Mouse (Mus musculus): ENCODE data around the gene Rras.

Rras gene

DNA sequence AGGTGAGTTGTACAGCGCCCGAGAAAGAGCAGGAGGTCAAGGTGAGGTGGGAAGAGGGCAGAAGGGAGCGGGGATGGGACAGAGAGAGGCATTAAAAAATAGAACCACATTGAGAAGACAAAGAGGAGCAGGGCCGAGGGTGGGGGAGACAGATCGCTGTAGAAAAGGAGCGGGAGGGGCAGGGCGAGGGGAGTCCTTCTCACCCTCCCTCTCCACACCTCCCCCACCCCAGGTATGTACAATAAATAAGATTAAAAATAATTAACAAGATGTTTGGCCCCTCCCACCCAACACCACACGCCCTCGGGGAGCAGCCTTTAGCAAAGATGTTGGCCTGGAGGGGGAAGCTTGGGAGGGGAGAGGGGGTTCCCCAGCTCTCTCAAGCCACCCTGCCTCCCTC is 10.0 kb downstream of the Rras start:
- DNase-seq: no peak

DNA sequence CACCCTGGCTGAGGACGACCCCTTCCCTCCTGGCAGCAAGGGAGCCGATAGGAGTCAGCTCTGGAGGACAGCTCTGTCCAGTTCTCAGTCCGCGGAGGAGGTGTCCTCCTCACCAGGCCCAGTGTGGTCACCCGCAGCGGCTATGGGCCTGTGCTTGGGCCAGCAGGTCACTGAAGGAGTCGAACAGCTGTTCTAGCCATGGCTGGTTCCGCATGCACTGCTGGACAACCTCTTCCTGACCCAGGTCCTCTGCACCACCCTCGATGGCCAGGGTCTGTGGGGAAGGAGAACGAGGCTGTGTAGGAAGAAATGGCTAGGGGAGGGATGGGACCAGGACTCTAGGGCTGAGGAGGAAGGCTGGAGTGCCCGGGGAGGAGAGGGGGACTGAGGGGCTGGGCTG is 10.6 kb downstream of the Rras start:
- no peak for DNase-seq

DNA sequence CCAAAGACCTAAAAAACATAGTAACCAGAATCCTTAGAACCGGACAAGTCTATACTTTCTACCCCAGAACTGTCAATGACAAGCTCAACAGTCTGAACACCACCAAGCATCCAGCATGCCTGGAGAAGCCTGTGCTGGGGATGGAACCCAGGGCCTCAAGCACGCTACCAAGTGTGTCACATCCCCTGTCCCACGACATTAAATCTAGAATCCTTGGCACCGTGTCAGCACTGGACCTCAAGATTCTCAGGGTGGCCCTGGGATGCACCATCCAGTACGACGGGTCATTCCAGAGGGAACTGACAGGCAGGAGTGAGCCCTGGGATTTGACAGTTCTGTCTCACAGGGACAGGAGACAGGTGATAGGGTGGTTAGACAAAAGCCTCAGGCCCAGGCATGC is 12.2 kb downstream of the Rras start:
- no peak for DNase-seq

DNA sequence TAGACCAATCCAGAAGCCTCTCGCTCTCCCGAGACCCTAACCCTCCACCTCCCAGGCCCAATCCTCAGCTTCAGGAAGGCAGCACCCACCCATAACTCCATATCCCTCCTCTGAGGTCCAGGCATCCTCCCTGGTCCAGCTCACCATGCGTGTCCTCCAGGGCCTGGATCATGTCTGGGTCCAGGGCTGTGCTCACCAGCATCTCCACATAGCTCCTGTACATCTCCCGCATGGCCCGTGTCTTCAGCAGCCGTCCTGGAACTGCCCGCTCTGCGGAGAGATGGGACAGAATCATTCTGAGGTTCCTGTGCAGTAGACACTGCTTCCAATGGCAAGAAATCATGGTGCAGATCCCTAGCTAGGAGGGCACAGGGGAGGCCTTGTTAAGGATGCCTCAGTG is 13.1 kb downstream of the Rras start:
- DNase-seq: no peak

DNA sequence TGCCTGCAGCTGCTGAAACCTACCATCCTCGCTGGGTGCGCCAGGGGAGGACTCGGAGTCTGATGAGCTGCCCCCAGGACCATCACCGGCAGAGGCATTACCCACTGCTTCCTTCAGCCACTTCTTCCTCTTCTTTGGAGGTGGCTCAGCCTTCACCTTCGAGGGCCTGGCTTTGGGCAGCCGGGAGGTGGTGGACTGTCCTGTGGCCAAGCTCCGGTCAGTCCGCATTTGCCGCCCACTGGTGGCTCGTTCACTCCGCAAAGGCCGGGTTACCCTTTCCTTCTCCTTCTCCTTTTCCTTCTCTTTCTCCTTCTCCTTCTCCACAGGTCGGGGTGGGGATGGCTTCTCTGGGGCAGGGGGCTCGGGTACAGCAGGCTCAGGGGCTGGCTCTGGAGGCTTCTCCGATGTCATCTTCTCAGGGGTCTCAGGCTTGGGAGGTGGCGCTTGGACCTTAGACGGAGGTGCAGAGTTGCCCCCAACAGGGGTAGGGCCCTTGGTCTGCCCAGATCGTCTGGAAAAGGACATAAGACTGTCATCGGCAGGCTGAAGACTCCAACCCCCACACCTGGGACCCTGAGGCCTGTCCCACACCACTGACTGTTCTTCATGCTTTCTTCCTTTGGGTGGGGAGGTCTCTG is 16.1 kb downstream of the Rras start:
- no peak for DNase-seq

DNA sequence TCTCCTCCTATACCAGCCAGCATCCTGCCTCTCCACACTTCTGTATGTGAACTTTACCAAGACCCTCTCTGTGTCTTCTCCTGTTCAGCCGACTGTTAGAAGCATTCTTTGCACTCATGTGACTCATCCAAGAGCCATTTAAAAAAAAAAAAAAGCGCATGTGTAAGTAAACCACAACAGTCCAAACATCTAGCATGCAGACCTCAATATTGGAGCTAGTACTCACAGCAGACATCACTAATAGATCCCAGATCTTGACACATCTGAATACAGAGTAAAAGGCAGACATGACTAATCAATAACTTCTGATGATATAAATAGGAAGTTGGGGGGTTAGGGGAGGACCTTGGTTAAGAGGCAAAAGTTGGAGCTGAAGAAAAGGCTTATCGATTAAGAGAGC is 17.9 kb downstream of the Rras start:
- no peak for DNase-seq

DNA sequence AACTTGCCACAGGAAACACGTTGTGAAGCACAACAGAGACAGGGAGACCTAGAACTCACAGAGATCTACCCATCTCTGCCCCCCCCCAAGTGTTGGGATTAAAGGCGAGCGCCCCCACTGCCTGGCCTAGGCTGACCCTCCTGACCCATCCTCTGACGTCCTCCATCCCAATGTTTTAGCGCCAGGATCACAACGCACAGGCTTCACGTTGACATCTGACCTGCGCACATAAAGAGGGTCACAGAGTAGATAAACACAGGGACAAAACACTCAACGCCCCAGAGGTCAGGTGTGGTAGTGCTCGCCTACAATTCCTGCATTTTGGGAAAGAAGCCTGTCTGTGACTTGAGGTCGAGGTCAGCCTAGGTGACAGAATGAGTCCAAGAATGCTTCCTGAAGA is 18.9 kb downstream of the Rras start:
- DNase-seq: no peak

DNA sequence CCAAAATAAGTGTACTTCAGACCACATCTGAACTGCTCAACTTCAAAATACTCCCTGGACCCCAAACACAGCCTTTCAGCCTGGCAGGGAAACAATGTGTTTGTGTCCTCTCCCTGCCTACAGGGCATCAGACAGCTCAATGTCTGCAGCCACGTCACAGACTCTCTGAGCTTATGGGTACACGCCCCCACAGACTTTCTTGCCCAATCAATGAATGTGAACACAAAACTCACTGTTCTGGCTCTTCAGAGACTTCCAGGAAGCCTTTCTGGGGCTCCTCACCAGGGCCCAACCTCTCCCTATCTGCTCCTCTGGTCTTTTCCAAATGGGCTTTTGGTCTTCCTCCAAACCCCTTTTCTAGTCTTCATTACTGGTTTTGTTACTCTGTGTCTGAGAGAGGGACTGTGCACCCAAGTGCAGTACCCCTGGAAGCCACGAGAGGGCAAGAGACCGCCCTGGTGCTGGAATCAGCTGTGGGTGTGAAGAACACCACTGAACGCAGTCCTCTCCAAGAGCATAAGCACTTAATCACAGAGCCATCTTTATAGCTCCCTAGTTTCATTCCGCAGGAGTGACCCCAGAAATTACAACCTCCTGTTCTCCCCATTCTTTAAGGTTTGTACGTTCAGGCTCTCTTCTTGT is 20.1 kb downstream of the Rras start:
- DNase-seq: peak; percentile 56 to 60

DNA sequence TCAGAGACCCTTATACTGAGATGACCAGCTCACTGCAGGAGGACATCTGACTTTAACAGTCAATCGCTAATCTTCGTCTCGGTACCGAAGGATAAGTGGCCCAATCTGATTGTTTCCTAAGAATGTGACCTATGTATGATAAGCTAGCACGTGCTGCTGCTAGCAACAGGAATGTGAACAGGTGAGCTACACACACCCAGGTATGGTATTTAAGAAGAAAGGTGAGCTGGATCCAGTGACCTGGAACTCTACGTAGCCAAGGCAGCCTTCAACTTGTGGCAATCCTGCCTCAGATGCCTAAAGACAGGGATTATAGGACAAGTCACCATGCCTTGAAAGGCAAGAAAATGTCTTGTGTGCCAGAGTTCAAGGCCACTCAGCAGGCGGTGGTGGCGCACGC is 20.6 kb downstream of the Rras start:
- no peak for DNase-seq

DNA sequence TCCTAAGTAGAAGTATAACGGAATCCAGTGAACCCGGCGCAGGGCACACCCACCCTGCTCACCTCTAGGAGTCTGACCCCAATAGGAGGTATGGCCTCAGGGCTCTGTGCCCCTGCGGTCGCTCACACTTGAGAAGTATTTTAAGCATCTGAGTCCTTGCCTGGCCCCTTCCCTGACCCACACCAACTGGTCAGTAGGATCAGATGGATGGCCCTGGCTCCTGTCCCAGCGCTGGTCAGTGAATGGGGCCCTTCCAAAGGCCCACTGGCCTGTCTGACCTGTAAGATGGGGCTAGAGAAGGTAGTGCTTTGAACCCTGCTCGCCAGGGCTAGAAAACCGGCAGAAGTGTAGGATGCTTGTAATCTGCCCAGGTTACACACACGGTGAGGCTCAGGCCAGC is 23.1 kb downstream of the Rras start:
- no peak for DNase-seq

DNA sequence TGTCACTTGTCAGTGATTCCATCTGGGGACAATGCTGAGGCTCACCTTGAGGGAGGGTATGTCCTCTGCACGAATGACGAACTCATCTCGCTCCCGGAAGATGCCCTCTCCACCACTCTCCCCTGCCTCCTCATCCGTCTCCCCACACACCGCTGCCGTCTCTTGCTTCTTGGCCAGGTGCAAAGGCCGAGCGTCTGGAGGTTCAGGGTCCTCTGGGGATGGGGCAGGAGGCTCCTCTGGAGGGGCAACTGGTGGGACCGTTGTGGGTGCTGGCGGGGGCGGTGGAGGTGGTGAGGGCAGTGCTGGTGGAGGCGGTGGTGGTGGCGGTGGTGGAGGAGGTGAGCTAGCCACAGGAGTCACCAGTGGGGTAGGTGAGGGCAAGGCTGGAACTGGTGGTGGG is 25.5 kb downstream of the Rras start:
- DNase-seq: no peak

DNA sequence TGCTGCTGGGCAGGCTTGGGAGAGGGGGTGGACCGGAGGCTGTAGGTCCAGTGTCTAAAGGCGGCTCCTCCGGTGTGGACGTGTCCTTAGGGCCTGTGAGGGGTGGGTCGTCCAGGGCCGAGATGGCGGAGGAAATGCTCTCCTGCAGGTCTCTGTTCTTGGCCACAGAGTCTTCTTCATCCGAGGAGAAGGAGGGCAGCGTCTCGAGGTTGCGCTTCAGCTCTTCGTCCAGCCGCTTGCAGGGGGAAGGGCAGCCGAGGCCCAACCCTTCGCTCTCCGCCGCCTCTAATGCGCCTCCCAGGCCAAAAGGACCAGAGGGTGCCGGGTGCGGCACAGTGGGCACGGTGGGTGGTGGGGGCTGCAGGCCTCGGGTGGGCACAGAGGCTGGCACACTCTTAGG is 28.0 kb downstream of the Rras start:
- DNase-seq: no peak

DNA sequence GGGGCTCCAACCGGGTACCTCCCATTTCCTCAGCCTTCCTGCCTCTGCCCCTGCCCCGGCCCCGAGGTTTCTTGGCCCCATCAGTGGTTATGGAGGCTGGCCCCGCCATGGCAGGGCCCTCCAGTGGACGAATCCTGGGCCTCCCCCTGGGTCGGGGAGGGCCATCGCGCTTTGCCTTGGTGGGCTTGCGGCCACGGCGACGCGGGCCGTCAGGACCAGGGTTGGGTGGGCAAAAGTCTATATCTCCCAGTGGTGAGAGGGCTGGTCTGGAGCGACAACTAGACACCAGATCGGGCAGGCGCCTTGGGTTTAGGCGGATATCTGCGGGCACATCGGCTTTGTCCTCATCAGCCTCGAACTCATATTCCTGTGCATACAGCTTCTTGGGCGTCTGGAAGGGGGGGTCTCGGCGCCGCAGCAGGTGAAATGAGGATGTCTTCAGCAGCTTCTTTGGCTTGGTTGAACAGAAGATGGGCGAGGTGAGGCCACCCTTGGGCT is 29.1 kb downstream of the Rras start:
- DNase-seq: no peak

DNA sequence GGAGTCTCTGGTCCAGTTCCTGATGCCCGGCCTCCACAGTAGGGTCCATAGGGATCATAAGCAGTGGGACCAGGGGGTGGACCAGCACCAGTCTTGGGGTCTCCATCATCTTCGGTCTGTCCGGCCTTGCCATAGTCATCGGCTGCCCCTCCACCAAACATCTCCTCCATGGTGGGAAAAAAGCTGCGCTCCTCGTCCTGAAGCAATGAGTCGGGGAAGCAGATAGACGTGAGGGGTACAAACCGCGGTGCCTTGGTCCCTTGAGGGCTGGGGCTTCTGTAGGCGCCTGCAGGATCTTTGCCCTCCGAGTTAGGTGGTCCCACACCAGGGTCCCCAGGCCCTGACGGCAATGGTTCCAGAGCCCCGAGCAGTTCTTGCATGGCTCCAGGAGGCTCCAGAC is 29.7 kb downstream of the Rras start:
- DNase-seq: no peak

DNA sequence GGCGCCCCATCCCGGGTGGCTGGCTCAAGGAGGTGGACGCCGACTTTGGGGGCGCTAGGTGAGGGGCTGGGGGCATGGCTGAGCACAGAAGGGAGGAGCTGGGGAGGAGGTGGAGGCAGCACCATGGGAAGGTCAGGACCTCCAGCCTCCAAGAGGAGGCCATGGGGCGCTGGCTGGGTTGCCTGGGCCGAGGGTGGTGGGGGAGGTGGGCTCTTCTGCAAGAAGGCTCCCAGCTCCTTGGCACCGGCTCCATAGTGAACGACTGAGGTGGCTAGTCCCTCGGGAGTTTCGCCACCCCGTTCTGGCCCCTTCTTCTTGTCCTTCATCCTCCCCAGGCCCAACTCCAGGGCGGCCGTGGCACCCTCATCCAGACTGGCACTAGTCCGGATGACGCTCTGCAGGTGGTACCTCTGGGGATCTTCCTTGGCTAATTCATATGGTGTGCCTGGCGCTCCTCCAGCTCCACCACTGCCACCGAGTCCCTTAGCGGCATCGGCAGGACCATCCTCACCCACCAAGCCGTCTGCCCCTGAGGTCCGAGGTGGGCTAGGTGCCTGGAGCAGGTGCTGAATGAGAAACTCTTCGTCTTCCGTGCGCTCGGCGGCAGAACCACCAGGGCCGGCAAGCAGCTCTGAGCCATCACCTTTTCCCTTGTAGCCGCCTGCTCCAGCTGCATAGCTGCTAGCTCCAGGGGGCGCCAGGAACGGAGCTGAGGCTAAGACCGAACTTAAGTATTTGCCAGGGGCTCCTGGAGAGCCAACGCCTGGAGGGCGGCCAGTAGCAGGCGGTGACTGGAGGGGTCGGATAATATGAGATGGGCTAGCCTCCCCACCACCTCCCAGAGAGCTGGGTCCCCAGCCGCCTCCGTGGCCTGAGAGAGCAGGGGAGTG is 30.5 kb downstream of the Rras start:
- DNase-seq: no peak

DNA sequence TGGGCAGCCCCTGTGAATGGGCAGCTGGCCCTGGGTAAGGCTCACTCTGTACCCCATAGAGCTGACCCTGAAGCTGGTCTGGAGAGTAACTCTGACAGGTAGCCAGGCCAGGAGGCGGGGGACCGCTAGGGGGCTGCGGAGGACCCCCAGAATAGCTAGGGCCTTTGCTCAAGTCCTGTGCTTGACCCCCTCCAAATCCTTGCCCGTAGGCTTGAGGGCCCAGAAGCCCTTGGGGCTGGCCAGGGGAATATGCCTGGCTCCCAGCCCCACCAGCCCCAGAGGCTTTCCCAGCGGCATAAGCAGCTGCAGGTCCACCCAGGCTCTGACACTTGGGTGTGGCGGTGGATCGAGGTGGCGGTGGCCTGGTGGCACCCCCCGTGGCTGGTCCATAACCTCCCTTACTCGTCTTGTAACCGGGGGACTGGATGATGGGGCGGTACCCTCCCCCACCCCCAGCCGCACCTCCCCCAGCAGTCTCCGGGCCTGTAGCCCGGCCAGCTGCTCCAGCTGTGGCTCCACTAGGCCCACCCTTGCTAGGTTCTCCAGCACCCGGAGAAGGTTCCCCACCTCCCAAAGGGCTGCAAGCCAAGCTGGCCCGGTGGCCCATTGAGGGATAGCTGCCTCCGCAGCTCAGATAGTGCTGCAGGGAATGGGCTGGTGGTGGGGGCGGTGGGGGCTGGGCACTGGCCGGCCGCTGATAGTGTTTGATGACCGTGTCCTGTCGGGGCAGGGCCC is 31.3 kb downstream of the Rras start:
- no peak for DNase-seq

DNA sequence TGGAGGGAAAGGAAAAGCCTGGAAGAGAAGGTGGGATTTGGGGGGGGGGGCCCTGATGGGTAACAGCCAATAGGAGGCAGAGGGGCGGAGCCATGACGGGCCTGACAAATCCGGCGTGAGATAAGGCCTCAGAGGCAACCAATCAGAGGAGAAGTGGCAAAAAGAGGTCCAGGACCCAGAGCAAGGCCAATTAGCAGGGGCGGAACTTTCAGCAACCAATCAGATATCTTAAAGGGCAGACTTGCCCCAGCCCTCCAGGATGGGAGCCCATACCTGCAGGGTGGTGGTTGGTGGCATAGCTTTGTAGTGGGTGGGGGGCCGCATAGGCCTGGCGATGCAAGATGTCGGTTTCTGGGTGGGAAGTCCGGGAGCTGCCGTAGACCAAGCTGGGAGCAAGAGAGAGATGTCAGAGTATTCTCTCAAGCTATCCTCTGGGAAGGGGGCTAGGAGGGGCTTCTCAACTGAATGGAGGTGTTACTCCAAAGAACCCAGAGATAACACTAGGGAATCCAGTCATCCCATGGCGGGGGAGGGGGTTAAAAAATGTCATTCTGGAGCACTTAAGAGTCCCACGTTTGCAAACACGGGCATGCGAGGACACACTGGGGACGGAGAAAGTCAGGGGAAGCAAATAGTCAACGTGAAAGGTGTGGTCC is 33.3 kb downstream of the Rras start:
- peak; percentile 60 to 72 for DNase-seq

DNA sequence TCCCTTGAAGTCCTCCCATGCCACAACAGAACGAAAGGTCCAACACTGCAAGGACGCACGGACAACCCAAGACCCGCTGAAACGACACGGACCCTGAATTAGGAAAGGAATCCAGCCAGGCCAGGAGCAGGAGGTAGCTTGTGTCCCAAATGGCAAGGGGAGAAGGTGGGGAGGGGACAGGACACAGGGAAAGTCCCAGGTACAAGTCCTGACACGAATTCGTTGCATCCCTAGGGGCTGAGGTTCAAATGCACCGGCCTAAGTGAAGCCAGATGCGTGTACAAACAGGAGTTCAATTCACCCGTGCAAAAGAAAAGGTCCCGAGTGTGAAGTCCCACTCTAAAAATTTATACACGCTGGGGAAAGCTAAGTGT is 33.8 kb downstream of the Rras start:
- DNase-seq: no peak

DNA sequence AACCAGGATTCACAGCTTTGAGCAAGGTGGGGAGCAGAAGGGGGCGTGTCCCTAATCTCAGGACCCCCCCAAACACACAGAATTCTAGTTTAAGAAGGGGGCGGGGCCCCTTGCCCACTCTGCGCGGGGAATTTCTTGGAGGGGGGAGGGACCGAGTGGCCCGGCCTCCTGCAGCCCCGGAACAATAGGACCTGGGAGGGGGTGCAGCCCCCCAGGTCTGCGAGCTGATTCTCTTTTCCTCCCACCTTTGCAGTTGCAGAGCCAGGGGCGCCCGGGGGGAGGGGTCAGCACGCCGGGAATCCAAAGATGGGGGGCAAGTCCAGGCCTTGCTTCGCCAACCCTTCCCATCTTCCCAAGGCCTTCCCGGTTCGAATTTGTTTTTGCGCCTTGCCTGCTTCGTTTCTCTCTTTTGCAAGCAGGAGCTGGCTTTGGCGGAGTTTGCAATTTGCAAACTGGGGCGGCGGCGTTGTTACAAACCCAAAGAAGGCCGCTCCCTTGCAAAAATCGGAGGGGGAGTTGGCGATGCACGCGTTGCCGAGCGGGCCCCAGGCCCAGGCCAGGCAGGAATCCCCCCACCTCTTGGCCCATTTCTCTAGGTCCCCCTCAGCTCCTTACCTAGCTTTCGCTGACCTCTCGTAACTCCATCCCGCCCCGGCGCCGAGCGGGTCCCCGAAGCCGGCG is 34.6 kb downstream of the Rras start:
- DNase-seq: peak; percentile 40 to 45

DNA sequence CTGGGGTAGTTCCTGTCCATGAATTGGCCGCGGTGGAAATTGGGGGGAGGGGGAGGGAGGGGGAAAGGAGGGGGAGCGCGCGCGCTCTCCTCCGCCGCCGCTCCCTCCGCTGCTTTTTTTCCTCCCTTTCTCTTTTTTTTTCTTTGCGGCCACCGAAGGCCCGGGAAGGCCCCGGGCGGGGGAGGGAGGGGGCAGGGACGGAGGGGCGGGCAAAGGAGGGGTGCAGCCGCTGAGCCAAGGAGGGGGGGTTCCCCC is 35.0 kb downstream of the Rras start, which contains the start of gene Prr12:
Gene Prr12, minus strand, starts transcription at position 20 of the 255 bp plus-strand sequence.
- no peak for DNase-seq

DNA sequence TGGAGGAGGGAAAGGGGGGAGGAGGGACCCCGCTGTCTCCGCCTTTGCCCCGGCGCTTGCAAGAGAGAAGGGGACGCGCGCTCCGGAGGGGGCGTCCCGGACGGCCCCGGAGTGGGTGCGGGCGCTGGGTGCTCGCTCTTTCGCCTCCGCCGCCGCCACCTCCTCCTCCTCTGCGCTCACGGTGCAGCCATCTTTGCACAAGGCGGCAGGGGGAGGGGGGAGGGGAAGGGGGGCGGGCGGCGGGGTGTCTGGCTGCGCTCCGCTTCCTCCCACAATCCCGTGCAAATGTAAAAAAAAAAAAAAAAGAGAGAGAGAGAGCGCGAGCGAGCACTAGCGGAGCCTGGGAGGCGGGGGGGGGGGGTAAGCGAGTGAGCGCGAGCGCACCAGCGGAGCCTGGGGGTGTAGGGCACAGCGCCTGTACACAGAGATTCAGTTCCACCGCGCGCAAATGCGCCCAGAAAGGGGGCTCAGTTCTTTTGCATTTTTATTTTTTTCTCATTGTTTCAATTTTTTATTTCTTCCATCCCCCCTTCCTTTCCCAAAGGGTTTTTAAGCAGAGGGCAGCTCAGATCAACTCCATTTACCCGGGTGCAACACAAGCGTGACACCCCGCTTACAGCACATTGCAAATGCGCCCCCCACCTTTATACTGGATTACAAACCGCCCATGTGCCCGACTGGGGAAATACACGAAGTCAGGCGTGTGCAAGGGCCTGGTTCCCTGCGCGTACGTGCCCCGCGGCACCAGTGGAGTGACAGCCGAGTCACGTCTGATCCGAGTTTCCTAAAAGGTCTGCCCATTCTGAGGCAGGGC is 35.6 kb downstream of the Rras start:
- DNase-seq: peak; percentile 69 to 78

Data from lung, adult 18-20 months (tissue).